Mouse (Mus musculus): Measurements from ENCODE around the gene Slc25a39.

GRCm38 (mm10) chr11:102436471-102436790 lies 28.7 kb upstream of the Slc25a39 start:
- TF ChIP-seq CTCF (IDR thresholded peaks at IDR 0.05; ENCODE audit: borderline replicate concordance, insufficient read depth, low read depth, low read length) (no peak), POLR2A (IDR thresholded peaks at IDR 0.05; ENCODE audit: borderline replicate concordance, insufficient read depth, low read length) (no peak)
